In genomic region chr4:81567928-81568327, GRCm38 (mm10) we compare ENCODE assay signal across 8 mouse cellular contexts.
DNase-seq lines count a peak whose midpoint lies in the region; ATAC-seq lines count a peak whose summit lies in the region.

No protein-coding gene starts in this region.

- peaks cover 38% of the 10 kb centered on the region for H3K4me1 ChIP-seq in forebrain, embryonic 12.5 days

- peak; percentile 97 for ATAC-seq in forebrain, embryonic 12.5 days (ENCODE audit: low FRiP score)

- H3K36me3 ChIP-seq in forebrain, embryonic 12.5 days (replicated peaks) = no peaks in the 10 kb centered on the region

- DNase-seq in adrenal gland, postnatal 25 days = peak; percentile 9
- no peak for DNase-seq in adrenal gland, adult 2 months
- peak; percentile 28 for DNase-seq in 3134 (ENCODE audit: extremely low read depth, insufficient read length, low spot score)
- DNase-seq in kidney, postnatal 25 days = peak; percentile 44 to 63
- peak; percentile 65 for DNase-seq in retina, embryonic 14.5 days (ENCODE audit: low spot score)
- no peak for DNase-seq in ovary, postnatal 36 days (ENCODE audit: low spot score)
- DNase-seq in testis, postnatal 10 days (ENCODE audit: low spot score) = no peak

- peak overlapping the region; percentile 74 for H3K27ac ChIP-seq in forebrain, embryonic 12.5 days

- H3K4me3 ChIP-seq in forebrain, embryonic 12.5 days (replicated peaks) = no peak overlapping the region

- H3K9me3 ChIP-seq in forebrain, embryonic 12.5 days = no peaks in the 10 kb centered on the region

- WGBS in forebrain, embryonic 12.5 days = 14% methylated on average over 5 of the region's 5 CpGs

- H3K4me2 ChIP-seq in forebrain, embryonic 12.5 days = no peak overlapping the region

- H3K9ac ChIP-seq in forebrain, embryonic 12.5 days = no peak overlapping the region

- H3K27me3 ChIP-seq in forebrain, embryonic 12.5 days = peaks cover 6% of the 10 kb centered on the region; the same call in 1 of the 2 replicates

Comparison
In these comparisons a context has a peak if more than half of its experiments do, and no peak if none do; other contexts are left out.
1. DNase-seq: peak in adrenal gland, postnatal 25 days (single experiment), 3134 (single experiment), kidney, postnatal 25 days (2 of 2) and retina, embryonic 14.5 days (single experiment); none in adrenal gland, adult 2 months (single experiment), ovary, postnatal 36 days (single experiment) and testis, postnatal 10 days (single experiment).